Mouse (Mus musculus): ENCODE measurements at regions not wholly inside any gene's neighbourhood (a gene's known extent, or its start where the extent isn't known, plus 50 kb on each side); places are given as distances from the start of the nearest gene placed in this dataset.
"Not testable (repeated sequence)": the region's sequence is repeated elsewhere in the genome, so short reads cannot be mapped to it uniquely, and the experiment has no call there.

- not testable (repeated sequence) for DNase-seq
Measured at GRCm38 (mm10) chr7:106296912-106297311, 81.8 kb upstream of the Gvin1 start.

- not testable (repeated sequence) for DNase-seq
Measured at GRCm38 (mm10) chr7:106284841-106285240, 69.7 kb upstream of the Gvin1 start.

GRCm38 (mm10) chr7:106279946-106280345 lies 64.8 kb upstream of the Gvin1 start:
- DNase-seq = not testable (repeated sequence)

GRCm38 (mm10) chr7:106270947-106271346 lies 55.8 kb upstream of the Gvin1 start:
- DNase-seq = peak; percentile 15

Measured in lung, postnatal 36 days (tissue).